Mouse (Mus musculus) megakaryocyte, adult 5-6 weeks (primary cell): ENCODE measurements around the gene Pard3. TPM values are rescaled to one million over a fixed set of nuclear protein-coding genes. Genes with fewer than 3 reads are reported as not detected.

Source experiments
- ATAC-seq: 2 replicates; pipeline ENCODE4 v1.8.0; 2016; ENCODE audit warnings: mild to moderate bottlenecking, inconsistent platforms; ENCODE audit not compliant: poor library complexity, severe bottlenecking
- total RNA-seq, 2 experiments: library from RNA; stranded (forward) in 1 of 2; stranded (reverse) in 1 of 2; fragments of 153-499, 151-499 nt in 1 of 2; fragments of 221-1000, 200-1000 nt in 1 of 2; gene quantifications; 2 replicates each; pipeline versions ENCODE4 v1.2.3 to v1.2.4; 2015 to 2017

Gene Pard3
- total RNA-seq, 2 experiments from 2014 or later: not detected

- ATAC-seq: no peak
Observed at GRCm38 (mm10) chr8:127410606-127411005, 346.9 kb downstream of the Pard3 start.

DNA sequence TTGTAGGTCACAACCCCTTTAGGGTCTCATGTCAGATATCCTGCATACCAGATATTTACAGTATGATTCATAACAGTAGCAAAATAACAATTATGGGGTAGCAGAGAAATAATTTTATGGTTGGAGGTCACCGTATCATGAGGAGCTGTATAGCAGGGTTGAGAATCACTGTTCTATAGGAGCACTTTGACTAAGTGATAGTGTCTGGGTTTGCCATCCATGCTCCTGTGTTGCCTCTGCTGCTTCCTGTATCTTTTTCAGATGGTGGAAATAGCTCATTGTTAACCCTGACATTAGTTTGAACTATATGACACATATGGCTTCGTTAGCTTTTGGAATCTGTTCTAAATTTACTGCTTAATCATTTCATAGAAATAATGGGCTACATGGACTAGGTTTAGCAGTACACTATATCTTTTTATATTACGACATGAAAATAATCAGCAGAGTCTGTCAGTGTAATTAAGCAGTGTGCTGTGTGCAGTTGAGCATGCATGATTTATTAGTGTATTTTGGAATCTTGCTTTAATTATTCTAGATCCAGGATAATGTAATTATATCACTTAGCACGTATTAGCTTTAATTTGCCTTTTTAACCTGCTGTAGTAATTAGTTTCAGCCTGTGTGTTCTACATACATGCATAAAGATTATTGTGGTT is 347.6 kb downstream of the Pard3 start:
- no peak for ATAC-seq

DNA sequence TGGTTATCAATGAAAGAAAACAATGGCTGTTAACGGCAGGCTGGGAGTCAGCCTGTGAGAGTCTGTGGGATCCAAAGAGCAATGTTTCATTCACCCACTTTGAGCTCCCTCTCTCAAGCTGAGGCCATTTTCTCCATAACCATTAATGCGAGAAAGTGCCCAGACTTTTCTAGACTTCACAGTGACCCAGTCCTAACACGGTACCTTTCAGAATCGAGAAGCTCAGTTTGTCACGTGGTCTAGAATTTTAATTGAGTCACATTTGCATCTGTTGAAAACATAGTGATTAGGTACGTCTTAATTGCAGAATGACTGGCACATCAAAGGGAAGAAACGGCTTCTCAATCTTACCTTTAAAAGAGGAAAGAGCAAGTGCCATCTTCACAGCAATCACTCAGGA is 359.3 kb downstream of the Pard3 start:
- no peak for ATAC-seq

GRCm38 (mm10) chr8:127424211-127424916 is 360.7 kb downstream of the Pard3 start:
- ATAC-seq: no peak

DNA sequence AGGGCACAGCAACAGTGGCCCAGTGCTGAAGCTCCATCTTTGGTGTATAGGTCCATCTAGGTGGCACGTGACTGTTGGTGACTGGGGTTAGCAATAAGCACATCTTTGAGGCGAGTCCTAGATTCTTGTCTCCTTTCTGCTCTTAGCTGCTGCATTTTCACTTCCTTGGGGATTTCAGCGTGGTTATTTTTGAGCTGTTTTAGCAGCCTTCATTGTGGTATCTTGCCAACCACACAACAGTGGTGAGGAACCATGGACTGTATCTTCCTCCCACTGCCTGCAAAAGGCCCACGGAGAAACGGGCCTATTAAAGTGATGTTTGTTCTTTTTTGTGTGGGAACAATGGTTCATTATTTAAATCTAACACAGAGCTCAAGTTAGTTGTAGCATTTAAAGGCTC is 363.2 kb downstream of the Pard3 start:
- ATAC-seq: peak; percentile 46

DNA sequence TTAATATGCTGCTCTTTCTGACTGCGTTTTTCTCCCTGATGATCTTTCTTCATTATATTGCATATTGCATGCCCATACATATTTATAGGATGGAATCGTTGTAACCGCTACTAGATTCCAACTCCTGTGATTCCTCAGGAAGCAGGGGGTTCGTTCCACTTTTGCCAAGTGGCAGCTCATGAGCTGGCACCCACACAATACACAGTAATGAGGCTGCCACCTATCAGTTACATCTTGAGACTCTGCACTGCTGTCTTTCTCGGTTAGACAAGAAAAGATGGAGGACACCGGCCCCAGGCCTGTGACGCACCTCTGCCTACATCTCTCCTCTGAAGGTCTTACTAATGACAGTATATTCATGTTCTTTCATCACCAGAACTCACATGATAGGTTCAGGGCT is 364.3 kb downstream of the Pard3 start:
- ATAC-seq: no peak

DNA sequence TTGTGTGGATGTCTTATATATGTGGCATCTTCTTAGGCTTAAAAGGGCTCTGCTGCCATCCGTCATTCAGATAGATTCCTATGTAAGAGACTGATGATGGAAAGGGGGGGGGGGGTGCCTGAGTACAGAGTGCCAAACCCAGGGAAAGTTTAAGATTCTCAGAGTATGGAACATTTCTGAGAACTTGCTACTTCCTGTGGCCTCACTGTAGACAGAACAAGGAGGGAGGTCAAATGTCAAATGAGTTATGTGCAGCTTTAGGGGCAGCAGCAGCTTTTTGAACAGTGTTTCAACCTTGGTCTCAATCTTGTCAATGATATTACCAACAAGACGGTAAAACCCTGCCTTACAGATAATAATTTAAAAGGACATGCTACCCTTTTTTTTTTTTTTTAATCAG is 367.5 kb downstream of the Pard3 start:
- no peak for ATAC-seq

- no peak for ATAC-seq
Observed at GRCm38 (mm10) chr8:127435975-127436374, 372.3 kb downstream of the Pard3 start.

GRCm38 (mm10) chr8:127437613-127438235 is 374.0 kb downstream of the Pard3 start:
- ATAC-seq: no peak

- ATAC-seq: no peak
Observed at GRCm38 (mm10) chr8:127438625-127439391, 375.1 kb downstream of the Pard3 start.

DNA sequence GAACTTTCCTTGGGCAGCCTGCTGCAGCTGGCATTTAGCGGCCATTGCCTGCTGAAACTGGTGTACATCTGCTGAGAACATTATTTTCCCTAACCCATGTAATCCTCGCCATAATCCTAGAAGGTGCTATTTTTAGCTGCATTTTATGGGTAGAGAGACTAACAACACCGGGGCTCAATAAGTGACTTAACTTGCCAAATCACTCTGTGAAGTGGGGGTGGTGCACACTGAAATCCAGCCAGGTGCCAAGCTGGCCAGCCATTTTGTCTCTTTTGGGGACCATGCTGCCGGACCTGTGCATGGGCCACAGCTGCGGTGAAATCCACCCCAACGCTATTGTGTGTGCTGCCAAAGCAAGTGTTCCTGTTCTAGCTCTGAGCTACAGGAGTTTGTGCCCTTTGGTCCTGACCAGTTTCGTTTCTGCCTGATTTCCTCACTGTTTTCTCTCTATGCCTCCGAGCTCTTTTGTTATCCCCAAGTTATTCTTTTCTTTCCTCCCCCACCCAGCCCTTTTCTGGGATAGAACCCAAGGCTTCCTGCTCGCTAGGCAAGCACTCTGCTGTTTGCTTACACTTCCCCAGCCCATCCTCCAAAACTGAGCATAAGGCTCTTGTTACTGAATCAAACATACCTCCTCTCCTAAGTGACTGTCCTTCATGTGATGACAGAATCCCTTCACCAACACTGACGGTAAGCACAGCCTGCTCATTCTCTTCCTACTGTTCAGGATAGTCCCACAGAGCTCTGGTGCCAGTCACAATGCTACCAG is 375.9 kb downstream of the Pard3 start:
- 0 out of 2 replicates have a peak, but pooled peaks have one; percentile 3 for ATAC-seq

- ATAC-seq: peak; percentile 8; the same call in 1 of the 2 replicates
Observed at GRCm38 (mm10) chr8:127440161-127440833, 376.6 kb downstream of the Pard3 start.

DNA sequence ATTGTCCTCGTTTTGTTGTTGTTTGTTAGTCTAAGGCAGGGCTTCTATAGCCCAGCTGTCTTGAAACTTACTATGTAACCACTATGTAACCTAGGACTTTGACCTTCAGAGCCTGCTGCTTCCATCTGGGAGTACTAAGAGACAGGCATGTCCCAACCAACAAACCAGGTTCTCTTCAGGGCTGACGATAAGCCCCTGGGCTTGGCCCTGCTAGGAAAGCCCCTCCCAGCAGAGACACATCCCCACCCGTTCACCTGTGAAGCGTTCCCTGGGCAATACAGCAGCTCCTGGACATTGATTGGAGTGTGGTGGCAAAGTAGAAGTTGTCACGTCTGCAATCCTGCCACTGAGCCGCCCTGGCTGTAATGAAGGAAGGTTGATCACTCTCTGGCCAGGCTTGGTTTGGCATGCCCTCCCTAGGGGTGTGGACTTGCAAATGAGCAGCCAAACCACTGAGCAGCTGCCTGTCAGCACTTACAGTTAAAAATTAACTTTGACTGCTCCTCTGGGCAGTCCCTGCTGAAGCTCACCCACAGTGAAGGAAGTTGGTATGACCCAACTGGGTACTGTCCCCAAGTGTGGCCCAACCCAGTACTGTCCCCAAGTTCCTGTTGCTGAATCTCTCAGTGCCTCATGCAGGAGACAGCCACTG is 377.3 kb downstream of the Pard3 start:
- peak; percentile 81 for ATAC-seq

DNA sequence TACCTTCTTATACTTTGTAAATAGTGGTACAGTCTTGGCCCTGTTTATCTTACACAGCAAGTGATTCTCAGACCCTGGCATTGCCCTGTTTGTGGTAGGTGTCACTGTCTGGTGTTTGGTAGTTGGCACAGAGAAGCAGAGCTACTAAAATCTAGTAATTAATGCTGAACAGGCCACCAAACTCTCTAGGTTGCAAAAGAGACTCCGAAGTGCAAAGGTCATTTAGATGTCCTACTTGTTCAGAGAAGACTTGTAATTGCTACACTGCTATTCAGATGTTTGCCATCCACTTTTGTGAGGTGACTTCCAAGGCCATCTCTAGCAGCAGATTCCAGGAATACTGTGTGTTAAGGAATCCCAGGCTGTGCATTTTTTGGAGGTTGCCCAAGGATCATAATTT is 383.7 kb downstream of the Pard3 start:
- ATAC-seq: no peak

GRCm38 (mm10) chr8:127449066-127449840 is 385.6 kb downstream of the Pard3 start:
- no peak for ATAC-seq

- ATAC-seq: no peak
Observed at GRCm38 (mm10) chr8:127450954-127451668, 387.4 kb downstream of the Pard3 start.

- ATAC-seq: no peak
Observed at GRCm38 (mm10) chr8:127452364-127452763, 388.7 kb downstream of the Pard3 start.

- ATAC-seq: no peak
Observed at GRCm38 (mm10) chr8:127457901-127458300, 394.2 kb downstream of the Pard3 start.
